Mouse (Mus musculus): ENCODE measurements around the gene Utrn.

The Utrn gene

DNA sequence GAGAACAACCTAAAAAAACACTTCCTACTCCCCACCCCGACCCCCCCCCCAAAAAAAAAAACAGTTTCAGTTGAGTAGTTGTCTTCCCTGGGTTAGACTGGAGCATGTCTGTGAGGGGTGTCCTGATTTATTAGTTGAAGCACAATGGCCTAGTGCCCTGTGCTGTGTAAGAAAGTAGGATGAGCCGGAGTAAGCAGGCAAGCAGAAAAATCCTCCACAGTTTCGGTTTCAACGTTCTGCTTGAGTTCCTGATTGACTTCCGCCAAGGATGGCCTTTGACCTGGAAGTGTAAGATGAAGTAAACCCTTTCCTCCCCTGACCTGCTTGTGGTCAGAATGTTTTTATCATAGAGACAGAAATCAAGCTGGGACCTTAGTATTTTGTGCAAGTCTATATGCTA is 277.2 kb downstream of the Utrn start:
- DNase-seq (ENCODE audit: low spot score), result no peak

DNA sequence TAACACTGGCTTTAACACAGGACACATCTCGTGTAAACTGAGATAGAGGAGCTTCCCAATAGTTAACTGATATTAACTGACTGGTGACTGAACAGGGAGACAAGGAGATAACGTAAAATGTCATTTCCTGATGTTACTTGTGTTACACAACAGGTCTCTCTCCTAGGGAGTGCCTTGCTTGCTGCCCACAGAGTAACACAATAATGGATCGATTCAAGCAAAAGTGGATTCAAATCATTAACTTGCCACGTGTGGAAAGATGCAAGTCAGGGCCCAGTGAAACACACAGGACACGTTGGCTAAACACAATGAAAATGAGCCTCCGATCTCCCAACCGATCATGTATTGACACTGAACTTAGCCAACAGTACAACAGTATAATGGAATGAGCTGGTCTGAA is 281.1 kb downstream of the Utrn start:
- no peak for DNase-seq (ENCODE audit: low spot score)

DNA sequence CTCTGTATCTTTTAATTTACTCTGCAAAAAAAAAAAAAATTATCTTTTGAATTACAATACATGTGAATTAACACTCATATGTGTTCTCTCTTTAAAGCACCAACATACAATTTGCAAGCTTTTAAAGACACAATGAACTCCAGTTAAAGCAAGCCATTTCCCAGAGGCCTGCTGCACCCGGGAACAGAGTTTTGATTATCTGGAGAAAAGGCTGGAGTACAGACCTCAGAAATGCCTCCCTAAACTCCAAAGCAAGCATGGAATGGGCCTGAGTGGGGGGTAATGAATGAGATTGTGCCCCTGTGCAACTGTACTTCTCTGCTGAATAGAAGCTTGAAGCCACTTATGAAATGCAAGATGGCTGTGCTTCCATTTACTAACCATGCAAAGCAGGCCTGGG is 281.8 kb downstream of the Utrn start:
- no peak for DNase-seq (ENCODE audit: low spot score)

DNA sequence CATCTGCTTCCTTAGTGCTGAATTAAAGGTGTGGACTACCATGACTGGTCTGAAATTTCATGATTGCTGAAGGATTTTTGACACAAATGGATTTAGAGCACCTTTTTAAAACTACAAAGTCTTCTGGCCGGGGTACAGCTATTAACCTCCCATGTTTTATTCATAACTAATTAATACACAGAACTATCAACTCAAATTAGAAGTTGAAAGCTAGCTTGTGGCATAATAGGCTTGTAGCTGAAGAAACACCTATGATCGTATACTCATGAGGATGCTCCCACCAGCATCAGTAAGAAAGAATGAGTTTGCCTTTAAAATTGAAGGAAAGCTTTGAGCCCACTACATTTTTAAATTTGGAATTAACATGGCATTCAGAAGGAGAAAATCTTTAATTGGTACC is 282.3 kb downstream of the Utrn start:
- DNase-seq (ENCODE audit: low spot score), result no peak

DNA sequence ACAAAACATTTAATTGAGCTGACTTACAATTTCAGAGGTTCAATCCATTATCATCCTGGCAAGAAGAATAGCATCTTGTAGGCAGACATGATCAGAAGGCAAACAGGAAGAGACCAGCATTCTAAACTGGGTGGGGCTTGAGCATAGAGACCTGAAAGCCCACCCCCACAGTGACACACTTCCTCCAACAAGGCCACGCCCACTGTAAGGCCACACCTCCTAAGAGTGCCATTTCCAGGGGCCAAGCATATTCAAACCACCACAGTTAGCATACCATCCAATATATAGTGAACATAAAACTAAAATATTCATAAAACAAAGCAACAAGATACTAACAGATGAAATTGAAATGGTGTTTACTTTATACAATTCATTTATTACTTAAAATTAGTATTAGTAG is 283.0 kb downstream of the Utrn start:
- no peak for DNase-seq (ENCODE audit: low spot score)

DNA sequence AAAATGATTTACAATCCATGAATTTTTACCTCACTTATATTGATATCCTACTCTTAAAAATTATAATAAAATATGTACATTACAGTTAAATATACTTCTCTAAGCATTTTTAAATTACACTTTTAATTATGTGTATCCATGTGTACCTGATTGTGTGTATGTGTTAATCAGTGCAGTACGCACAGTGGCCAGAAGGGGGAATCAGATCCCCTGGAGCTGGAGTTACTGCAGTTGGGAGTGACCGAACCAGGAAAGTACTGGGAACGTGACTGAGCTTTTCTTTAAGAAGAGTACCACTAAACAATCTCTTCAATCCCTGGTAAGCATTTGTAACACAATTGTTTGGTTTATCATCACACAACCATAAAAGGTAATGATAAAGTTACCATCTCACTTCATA is 285.7 kb downstream of the Utrn start:
- no peak for DNase-seq (ENCODE audit: low spot score)

DNA sequence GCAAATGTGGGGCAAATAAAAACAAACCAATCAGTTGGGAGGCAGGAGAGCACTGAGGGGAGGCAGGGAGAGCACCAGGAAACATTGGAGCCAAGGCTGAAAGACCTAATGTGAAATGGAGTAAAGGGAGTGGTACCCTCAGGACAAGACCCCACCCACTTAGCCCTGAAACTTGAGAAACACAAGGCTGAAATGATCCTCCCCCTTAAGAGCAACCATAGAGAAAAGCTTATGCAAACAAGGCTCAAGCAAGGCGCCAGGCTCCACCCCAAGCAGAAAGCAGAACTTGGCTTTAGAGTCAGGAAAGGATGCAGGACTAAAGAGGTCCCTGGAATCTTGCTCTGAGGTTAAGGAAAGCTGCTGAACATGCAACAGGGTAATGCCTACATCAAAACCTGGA is 290.1 kb downstream of the Utrn start:
- no peak for DNase-seq (ENCODE audit: low spot score)

DNA sequence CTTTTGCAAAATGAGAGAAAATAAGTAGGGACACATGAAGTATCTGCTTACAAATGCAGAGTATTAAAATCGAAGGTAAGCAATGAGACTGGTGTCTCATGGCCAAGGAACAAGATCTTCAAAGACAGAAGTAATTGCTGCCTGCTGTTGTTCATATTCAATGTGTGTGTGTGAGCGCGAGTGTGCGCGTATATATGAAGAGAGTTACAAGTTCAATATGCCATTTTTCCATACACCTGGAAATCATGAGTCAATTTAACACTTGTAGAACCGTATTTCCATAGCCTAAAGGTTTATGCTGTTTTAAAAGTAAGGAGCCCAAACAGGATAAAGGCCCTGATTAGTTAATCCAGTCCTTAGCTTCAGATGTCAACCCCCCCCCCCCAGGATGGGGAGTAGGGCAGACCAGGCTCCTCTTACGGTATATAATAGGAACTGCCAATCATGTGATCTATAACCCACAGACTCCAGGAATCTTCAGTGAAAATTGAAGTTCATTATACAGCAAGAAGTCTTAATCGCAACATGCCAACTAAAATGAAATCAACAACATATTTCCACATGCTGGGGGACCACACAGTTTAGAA is 293.2 kb downstream of the Utrn start:
- DNase-seq (ENCODE audit: low spot score), result no peak

DNA sequence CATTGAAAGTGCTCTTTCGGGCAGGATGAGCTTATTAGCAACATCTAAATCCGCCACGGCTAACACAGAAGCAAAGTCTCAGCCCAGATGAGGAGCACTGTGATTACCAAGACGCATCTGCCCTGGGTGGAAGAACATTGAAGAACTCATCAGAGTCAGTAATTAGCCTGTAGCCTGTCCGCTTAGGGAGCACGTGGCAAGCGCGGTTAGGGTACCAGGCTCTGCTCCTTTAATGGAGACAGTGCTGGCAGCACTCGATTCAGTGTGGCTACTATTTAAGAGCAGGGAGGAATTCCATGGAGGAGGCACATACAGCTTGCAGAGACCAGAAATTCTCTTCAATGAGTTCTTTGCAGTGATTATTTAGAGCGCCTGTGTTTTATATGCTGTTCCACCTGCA is 294.4 kb downstream of the Utrn start:
- DNase-seq (ENCODE audit: low spot score), result no peak

DNA sequence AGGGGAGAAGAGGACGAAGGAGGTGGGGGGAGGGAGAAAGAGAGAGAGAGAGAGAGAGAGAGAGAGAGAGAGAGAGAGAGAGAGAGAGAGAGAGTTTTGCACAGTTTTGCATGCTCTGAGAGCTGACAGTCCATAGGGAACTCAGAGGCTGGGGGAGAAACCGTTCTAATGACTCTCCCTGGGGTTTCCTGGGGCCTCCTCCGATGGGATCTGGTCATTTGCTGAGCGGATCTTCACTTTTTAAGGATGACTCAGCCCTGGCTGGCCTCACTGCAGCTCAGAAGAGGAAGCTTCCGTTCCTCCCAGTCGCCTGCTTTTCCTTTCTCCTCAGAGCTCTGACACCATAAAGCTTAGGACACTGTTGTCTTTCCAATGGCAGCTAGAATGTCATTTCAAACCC is 295.6 kb downstream of the Utrn start:
- peak; percentile 86 for DNase-seq (ENCODE audit: low spot score)

DNA sequence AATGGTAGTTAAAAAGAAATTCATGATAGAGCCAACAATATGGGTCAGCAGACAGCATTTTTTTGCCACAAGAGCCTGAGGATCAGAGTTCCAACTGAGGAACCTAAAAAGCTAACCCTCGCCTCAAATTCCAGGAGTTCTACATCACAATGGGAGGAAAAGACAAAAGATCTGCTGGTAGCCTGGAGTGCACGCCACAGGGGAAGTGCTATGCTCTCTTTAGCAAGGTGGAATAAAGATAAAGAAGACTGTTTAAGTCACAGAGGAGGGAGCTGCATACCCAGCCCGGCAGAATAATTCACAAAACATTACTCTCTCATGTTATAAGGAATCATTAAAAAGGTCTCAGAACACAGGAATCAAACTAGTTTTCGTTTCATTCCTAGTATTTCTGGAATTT is 296.4 kb downstream of the Utrn start:
- DNase-seq (ENCODE audit: low spot score), result no peak

DNA sequence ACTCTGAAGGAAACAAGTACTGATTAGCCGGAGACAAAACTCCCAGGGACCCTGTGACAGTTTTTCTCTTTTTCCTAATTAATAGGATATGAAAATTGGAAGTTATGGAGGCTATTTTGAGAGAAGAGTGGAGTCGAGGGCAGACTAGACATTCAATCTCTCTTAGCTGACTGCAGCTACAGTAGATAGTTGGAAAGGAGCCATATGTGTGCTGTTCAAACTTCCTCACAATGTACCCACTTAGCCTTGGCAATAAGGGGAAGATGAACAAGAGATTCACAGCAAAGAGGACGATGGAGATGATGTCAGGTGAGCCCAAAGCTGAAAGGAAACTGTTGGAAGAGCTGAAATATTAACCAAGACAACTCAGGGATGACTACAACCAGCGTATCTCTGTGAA is 304.7 kb downstream of the Utrn start:
- DNase-seq (ENCODE audit: low spot score), result no peak

DNA sequence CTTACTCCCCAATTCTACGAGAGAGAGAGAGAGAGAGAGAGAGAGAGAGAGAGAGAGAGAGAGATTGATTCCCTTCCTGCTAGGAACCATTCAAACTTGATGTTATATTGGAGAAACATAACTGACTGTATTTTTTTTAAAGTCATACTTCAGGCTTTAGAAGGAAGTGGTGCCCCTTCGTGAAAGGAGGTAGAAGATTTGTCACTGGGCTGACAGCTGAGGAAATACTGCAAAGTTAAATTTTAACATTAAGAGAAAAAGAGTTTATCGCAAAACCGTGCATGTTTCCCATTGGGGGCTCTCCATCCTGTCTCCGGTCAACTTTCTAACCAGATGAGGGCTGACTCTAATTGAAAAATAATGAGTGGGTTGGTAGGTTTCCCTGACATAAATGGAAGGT is 310.4 kb downstream of the Utrn start:
- DNase-seq (ENCODE audit: low spot score), result no peak

DNA sequence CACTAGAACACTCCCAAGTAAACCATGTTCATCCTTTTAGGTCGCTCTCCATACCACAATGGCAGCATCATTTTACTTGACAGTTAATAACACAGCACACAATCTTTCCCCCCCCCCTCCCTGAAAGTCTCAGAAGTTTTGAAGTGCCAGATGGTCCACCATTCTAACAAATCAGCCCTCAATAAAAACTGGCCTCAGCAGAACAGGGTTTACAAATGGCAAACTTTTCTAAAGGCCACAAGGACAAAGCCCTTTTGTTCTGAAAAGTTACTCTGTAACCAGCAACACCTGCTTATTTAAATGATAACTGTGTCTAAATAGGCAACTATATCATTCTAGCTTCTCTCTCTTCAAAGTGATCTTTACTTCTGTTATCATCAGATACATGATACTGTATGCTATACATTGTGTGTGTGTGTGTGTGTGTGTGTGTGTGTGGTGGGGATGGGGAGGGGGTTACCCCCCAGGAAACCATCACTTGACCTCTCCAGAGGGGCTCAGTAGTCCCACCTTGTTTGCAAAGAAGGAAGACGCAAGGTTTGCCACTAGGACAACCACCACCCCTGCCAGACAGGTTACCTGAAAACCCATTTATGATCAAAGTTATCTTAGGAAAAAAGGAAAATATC is 315.0 kb downstream of the Utrn start:
- DNase-seq (ENCODE audit: low spot score), result no peak

DNA sequence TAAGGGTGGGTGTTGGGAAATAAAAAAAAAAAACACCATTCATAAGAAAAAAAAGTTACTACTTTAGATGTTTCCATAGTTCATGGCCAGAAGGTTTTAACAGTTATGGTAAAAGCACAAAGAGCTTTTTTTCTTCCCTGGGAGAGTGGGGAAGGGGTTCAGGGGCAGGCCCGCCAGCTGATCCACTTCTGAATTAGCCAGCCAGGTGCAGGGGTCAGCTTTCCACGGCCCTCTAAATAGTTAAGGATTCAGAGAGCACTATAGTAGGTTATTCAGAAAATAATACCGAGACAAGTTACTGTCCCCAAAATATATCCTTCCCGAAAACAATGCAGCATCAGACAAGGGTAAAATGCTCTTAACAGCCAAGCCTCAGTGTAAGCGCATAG is 316.3 kb downstream of the Utrn start:
- DNase-seq (ENCODE audit: low spot score), result no peak

DNA sequence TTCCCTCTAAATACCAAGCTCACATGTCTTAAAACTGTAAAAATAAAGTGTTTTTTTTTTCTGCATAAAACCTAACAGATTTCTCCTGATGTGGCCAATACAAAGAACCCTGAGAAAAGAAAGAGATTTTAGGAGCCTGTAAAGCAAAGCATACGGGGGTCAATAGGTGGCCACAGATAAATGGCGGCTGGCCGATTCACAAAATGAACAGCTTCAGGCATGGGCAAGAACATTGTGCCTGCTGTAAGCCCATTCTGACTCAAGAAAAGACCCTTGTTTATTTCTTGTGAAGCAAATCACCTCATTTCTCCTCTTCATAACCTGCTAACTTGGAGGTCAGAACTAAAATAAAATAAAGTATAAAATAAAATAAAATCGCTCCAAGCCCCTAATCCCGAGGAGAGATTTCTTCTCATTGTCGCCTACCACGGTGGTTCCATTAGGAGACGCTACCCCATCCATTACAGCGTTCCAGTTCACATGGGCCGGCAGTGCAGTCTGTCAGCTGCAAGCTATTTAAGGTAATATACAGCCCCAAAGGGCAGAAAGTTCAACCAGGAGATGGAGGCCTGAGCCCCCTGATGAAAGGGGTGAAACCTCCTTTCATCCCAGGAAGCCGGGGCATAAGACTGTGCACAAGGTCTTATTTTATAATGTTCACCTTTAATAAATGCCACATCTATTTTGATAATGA is 316.8 kb downstream of the Utrn start:
- no peak for DNase-seq (ENCODE audit: low spot score)

DNA sequence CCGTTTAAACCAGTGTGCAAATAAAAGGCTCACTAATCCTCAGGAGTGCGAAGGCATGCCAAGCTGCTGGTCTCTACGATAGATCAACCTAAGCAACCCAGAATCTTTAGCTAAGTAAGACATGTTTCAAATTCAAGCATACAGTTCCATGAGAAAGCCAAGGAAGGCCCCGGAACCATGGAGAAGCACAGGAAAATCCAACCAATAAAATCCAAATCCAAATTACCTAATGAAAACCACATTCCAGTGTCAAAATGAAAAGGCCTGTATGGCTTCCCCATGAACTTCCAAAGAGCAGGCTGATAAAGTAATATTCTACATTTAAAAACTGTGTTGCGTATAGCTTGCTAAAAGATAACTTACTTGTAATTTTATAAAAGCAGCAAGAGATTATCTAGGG is 317.4 kb downstream of the Utrn start:
- no peak for DNase-seq (ENCODE audit: low spot score)

DNA sequence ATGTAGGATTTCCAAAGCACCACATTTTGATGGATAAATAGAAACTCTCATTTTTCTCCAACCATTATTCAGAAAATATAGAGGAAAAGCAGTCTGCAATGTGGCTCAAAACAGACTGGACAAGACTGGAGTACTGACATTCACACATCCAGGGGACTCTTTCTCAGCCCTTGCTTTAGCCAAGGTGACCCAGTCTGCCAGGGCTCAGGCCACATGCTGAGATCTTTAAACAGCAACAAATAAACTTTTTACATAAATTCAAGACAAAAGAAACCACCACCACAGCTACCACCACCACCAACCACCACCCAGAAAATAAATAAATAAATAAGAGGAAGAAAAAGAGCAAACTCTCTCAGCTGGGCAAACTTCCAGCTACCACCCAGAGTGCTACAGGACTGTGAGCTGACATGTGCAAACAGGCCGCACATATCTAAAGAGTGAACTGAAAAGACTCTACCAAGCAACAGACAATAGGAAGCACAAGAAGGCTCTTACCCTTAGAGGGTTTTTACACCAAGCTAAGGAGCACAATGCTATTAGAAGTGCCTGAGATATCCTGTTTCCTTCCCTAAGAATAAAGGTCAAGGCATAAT is 319.1 kb downstream of the Utrn start:
- no peak for DNase-seq (ENCODE audit: low spot score)

DNA sequence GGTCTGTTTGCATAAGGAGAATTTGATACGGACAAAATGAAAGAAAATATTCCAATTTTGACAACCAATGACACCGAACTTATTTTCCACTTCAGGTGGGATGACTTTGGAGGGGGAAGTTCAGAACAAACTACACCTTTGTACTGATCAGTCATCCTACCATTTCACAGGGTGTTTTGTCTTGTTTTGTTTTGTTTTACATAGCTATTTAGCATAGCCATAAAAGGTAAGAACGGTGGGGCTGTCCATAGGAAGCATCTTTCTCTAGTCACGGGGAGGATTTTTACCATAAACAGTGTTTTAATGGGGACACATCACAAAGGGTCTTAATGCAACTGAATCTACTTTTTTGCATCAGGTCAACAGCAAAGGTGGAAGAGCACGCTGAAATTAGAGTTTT is 319.9 kb downstream of the Utrn start:
- DNase-seq (ENCODE audit: low spot score), result no peak

DNA sequence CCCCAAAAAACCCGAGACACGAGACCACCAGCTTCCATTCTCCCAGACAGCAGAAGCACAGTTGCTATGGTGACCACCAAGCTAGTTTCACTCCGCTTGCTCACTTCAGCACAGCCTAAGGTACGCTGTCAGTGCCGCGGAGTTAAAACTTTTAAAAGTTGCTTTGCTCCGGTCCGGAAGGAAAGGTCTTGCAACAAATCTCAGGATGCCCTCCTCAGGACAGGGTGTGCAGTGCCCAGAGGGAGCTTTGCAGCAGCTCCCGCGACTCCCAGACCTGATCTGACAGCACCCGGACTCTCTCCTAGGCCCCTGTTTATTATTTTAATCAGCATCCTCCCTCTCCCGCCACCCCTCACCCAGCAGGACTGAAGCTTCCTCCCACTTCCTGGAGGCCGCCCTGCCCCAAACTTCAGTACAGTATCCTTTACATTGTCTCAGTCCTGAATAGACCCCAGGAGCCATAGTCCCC is 320.5 kb downstream of the Utrn start:
- no peak for DNase-seq (ENCODE audit: low spot score)

DNA sequence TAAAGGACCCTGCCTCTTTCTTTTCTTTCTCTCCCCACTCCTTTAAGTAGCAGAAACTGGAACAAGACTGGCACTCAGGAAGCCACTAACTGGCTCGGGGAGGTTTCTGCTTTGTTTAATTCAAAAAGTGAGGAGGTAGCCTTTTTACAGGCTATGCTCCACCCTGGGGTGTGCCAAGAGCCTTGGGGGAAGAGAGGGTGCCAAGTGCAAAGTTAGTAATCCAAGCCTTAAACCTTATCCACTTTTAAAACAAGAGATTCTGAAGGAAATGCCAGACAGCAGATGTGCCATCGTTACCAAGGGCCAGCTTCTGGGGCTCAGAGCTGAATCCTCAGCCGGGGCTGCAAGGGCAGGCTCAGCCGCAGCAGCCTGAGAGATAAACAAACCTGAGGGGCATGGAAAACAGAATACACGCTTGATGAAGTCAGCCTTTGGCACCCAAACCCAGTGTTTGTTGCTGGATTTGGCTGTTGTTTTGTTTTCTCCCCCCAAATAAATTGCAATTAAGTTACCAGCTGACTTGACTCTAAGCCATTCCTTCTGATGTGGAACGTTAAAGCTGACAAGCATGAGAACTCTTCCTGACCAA is 322.0 kb downstream of the Utrn start:
- no peak for DNase-seq (ENCODE audit: low spot score)

DNA sequence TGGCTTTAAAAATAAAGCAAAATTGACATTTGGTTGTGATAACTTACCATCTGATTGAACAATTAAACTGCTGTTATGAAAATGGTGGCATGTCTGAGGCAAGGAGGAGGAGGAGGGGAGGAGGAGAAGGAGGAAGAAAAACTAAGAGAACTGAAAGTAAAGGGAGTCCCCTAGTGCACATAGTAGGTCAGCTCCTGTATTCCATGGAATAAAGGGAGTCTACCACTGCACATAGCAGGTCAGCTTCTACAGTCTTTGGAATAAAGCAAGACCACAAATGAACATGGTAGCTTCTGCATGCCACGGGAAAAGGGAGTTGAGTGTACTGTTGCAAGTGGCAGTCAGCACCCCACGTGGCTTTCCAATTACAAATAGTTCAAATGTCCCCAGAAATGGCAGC is 323.7 kb downstream of the Utrn start:
- DNase-seq (ENCODE audit: low spot score), result no peak

DNA sequence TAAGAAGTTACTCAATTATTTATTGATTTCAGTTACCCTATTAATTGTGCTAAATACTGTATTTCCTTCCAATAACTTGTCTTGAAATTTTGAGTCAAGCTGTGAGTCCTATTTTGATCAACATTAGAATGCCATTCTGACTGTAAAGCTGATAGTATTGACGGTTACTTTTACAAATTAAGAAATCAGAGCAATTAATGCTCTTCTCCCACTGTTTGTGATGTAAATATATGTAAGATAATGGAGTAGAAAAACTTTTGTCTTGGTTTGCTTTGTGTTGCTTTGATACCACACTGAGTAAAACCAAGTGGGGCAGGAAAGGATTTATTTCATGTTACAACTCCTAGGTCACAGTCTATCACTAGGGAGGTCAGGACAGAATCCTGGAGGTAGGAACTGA is 327.4 kb downstream of the Utrn start:
- no peak for DNase-seq (ENCODE audit: low spot score)

Data from MN1 (cell line).